Mouse (Mus musculus): ENCODE measurements around the gene Dnase2a.

Gene Dnase2a

GRCm38 (mm10) chr8:84908421-84909161 is at the start of gene Dnase2a:
Dnase2a (plus strand) TSS chr8:84908560.
- DNase-seq: peak; percentile 83 to 87

- peak; percentile 64 to 77 for DNase-seq
These were observed 36.7 kb upstream of the Dnase2a start, which contains the start of gene Syce2 for GRCm38 (mm10) chr8:84871376-84872308. Syce2 (plus strand) TSS chr8:84872111.

- peak; percentile 22 for DNase-seq
These were observed 35.9 kb upstream of the Dnase2a start for GRCm38 (mm10) chr8:84872309-84872965.

DNA sequence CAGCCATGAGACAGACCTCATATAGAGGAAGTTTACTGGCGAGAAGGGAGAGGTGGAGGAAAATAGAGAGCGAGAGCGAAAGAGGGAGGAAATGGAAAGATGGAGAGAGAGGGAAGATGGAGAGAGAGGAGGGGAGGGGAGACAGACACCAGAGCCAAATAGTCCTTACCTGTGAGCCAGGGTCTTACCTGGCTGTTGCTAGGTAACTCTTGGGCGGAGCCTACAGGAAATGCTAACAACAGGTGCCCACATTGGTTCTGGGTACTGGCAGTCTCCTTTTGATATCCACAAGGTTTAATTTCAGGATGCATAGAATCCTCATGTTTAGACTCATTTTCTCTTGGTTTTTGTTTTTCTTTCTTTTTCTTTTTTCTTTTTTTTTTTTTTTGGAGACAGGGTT is 35.3 kb upstream of the Dnase2a start:
- DNase-seq: no peak

DNA sequence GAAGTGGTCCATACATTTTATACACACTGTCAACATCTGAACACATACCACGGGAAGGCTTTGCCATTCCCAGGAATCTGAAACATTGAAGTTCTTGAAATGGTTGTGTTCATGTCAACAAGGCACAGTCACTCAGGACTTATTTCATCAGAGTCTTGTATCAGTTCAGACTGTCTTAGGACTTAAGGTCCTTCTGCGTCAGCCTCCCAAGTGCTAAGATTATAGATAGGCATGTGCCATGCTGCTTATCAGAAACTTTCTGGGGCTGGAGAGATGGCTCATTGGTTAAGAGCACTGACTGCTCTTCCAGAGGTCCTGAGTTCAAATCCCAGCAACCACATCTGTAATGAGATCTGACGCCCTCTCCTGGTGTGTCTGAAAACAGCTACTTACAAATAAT is 34.0 kb upstream of the Dnase2a start:
- no peak for DNase-seq

- no peak for DNase-seq
These were observed 30.9 kb upstream of the Dnase2a start for GRCm38 (mm10) chr8:84877297-84878035.

- DNase-seq: no peak
These were observed 29.4 kb upstream of the Dnase2a start for GRCm38 (mm10) chr8:84878915-84879314.

- DNase-seq: no peak
These were observed 23.6 kb upstream of the Dnase2a start for GRCm38 (mm10) chr8:84884728-84885127.

DNA sequence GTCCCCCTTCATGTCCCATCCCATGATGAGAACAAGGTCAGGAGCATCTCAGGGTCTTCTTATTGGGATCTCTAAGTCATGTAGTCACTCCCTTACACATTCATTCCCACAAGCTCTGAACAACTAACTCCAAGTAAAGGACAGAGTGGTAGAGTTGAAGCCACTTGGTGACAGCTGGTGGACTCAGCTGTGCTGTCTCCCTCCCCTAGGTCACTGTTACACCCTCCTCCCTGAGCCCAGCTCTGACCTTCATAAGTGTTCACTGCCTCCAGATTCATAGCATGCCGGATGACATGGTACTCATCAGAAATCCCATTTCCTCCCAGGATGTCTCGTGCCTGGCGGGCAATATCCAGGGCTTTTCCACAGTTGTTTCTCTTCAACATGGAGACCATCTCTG is 20.1 kb upstream of the Dnase2a start:
- no peak for DNase-seq

- no peak for DNase-seq
These were observed 19.2 kb upstream of the Dnase2a start for GRCm38 (mm10) chr8:84889141-84889540.

- no peak for DNase-seq
These were observed 15.2 kb upstream of the Dnase2a start for GRCm38 (mm10) chr8:84892993-84893708.

- peak; percentile 79 to 89 for DNase-seq
These were observed 14.6 kb upstream of the Dnase2a start, which contains the start of gene Gcdh for GRCm38 (mm10) chr8:84893709-84894134. Gcdh (minus strand) TSS chr8:84893921.

GRCm38 (mm10) chr8:84895963-84896362 is 12.4 kb upstream of the Dnase2a start:
- DNase-seq: no peak

DNA sequence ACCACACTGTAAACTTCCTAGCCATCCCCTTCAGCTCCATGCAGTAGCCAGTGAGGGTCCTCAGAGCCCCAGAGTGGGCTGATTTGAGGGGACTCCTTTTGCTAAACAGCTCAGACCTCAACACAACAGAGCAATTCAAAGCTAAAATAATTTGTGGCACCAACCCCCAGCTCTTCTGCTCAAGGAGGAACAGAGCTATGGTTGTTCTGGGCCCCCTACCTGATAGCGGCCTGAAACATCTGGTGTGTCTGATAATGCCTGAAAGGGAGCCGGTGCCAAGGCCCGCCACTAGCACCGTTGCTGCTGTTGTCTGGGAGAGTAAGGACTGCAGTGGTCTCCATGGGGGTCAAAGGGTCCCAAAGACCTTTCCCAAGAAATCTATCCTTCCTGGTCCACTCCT is 7.3 kb upstream of the Dnase2a start:
- no peak for DNase-seq

- no peak for DNase-seq
These were observed 6.6 kb upstream of the Dnase2a start, which contains the start of gene Klf1 for GRCm38 (mm10) chr8:84901752-84902151. Klf1 (plus strand) TSS chr8:84901928.

DNA sequence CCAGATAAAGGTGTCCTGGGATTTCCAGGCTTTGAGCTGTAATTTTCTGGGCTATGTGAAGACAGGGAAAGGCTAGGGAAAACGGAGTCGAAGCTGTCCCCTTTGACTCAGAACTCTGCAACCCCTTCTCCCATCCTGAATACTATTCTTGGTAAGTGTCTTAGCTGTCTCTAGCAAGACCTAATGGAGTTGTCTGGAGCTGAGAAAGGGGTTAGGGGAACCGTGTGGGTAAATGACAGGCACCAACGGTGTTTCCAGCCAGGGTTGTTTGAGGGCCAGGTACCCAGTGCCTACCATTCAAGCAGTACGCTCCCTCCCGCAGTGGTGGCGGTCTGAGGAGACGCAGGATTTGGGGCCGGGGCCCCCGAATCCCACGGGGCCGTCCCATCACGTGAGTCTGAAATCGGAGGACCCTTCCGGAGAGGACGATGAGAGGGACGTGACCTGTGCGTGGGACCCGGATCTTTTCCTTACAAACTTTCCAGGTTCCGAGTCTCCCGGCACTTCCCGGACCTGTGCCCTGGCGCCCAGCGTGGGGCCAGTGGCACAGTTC is 5.9 kb upstream of the Dnase2a start:
- DNase-seq: no peak

DNA sequence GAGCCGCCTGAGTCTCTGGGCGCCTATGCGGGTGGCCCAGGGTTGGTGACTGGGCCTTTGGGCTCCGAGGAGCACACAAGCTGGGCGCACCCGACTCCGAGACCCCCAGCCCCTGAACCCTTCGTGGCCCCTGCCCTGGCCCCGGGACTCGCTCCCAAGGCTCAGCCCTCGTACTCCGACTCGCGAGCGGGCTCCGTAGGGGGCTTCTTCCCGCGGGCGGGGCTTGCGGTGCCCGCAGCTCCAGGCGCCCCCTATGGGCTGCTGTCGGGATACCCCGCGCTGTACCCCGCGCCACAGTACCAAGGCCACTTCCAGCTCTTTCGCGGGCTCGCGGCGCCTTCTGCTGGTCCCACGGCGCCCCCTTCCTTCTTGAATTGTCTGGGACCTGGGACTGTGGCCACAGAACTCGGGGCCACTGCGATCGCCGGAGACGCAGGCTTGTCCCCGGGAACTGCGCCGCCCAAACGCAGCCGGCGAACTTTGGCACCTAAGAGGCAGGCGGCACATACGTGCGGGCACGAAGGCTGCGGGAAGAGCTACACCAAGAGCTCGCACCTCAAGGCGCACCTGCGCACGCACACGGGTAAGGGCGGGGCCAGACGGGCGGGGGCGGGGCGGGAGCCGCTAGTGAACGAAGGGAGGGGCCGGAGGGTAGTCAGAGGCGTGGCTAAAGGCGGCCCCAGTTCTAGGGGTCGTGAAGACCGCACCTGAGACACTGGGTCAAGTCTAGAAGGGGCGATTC is 5.3 kb upstream of the Dnase2a start:
- DNase-seq: peak; percentile 88 to 90

DNA sequence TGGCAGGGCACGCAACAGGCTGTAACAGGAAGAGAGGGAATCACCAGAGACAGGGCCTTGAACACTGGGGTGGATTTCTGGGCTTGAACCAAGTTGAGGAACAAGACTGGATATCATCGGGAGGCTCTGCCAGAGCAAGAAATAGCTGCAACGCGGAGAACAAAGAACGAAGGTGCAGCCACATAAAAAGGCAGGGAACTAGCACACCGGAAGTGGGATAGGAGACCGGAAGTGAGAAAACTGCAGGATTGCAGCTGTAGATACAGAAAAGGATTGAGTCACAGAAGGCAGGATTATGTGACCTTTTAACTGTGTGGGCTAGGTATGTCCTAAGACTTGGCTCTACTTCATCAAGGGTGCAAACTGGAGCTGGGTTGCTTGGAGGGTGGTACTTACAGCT is 4.0 kb upstream of the Dnase2a start:
- no peak for DNase-seq

- no peak for DNase-seq
These were observed 1.3 kb upstream of the Dnase2a start for GRCm38 (mm10) chr8:84907037-84907436.

GRCm38 (mm10) chr8:84907493-84907892 is 867 bp upstream of the Dnase2a start:
- DNase-seq: no peak
